Mouse (Mus musculus) cortical plate, adult 2 months (tissue): Measurements from ENCODE around the gene Olfr380. TPM values are rescaled to one million over a fixed set of nuclear protein-coding genes. Genes with fewer than 3 reads are reported as not detected.

ENCODE experiments used
- H3K27ac ChIP-seq: fragments of 200-500 bp; 2 replicates; pipeline ENCODE4 v1.5.1; 2012; ENCODE audit warnings: low read length, control low read depth, inconsistent platforms; ENCODE audit not compliant: insufficient read depth
- H3K4me1 ChIP-seq: fragments of 200-500 bp; 2 replicates; pipeline ENCODE4 v1.6.1; 2011; ENCODE audit warnings: low read length; ENCODE audit not compliant: control insufficient read depth, insufficient read depth
- H3K4me3 ChIP-seq: fragments of 200-500 bp; 2 replicates; pipeline ENCODE4 v1.5.1; 2011; ENCODE audit warnings: mild to moderate bottlenecking, low read length, control low read depth; ENCODE audit not compliant: insufficient read depth
- CTCF ChIP-seq: fragments of 200-500 bp; IDR thresholded peaks from 2 replicates; pipeline ENCODE4 v1.5.1; 2011; ENCODE audit warnings: mild to moderate bottlenecking, control low read depth, low read length; ENCODE audit not compliant: insufficient read depth; ENCODE audit errors: extremely low read depth
- POLR2A ChIP-seq: fragments of 200-500 bp; IDR thresholded peaks from 2 replicates; pipeline ENCODE4 v1.6.1; 2011; ENCODE audit warnings: mild to moderate bottlenecking, low read length, control low read depth; ENCODE audit not compliant: insufficient read depth; ENCODE audit errors: extremely low read depth
- polyA plus RNA-seq: library from polyadenylated mRNA; depleted of rRNA; stranded (reverse); fragments of >200 nt; gene quantifications from 2 replicates; pipeline ENCODE4 v1.2.3, GENCODE M21; 2012; rRNA removed

Gene Olfr380
- not detected in 2 replicates for polyA plus RNA-seq

DNA sequence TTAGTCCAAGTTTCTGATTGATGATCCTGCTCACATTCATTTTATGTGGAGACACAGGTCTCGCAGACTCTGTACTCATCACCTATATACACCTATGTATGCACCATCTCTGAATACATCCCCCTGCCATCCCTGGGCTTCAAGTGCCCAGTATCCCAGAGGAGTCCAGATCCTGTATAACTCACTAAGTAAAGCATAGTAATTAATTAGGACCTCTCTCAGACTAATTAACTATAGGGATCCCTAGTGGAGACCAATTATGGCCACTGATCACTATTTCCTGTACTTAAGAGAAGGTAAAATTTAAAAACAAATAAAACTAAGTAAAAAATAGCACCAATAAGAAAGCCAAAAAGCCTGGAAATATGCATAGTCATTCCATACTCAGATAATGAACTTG, at the start of gene Olfr380:
Gene Olfr380 (minus strand): TSS at position 101 of the 400 bp plus-strand sequence.
- H3K4me1 ChIP-seq: no peaks in the 10 kb centered on the region
- H3K4me3 ChIP-seq: no peak within 1 kb of the TSS
- H3K27ac ChIP-seq: no peak within 1 kb of the TSS
- TF ChIP-seq POLR2A (no peak), CTCF (no peak)

DNA sequence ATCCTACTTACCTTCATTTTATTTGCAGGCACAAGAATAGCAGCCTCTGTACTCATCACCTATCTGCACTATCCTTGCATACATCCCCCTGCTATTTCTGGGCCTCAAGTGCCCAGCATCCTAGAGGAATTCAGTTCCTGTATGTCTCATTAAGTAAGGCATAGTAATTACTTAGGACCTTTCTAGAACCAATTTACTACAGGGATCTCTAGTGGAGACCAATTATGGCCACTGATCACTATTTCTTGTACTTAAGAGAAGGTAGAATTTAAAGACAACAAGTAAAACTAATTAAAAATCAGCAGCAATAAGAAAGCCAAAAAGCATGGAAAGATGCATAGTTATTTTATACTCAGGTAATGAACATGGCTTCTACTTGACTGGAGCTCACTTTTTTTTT, 34.2 kb upstream of the Olfr380 start, which contains the start of gene Olfr381:
Gene Olfr381 (minus strand): TSS at position 101 of the 400 bp plus-strand sequence.
- Histone ChIP-seq H3K4me3 (no peak within 1 kb of the TSS), H3K4me1 (no peaks in the 10 kb centered on the region), H3K27ac (no peak within 1 kb of the TSS)
- TF ChIP-seq POLR2A (no peak), CTCF (no peak)

- Histone ChIP-seq H3K4me3 (no peak within 1 kb of the TSS), H3K4me1 (no peaks in the 10 kb centered on the region), H3K27ac (no peak within 1 kb of the TSS)
- TF ChIP-seq POLR2A: no peak
- no peak for TF ChIP-seq CTCF
Measured at GRCm38 (mm10) chr11:73428377-73428776, 28.9 kb downstream of the Olfr380 start, which contains the start of gene Olfr378. Gene Olfr378 (minus strand): TSS chr11:73428477.

Other genes starting within 250 kb of the Olfr380 start
- gene Trpv1, start 223.2 kb downstream of the Olfr380 start, polyA plus RNA-seq: 0.13 and 0.19 TPM in 2 replicates
- 0.52 and 0.62 TPM in 2 replicates for gene Trpv3, start 190.1 kb downstream of the Olfr380 start, polyA plus RNA-seq
- gene Aspa, start 127.9 kb downstream of the Olfr380 start, polyA plus RNA-seq: 29.5 and 34.3 TPM in 2 replicates
- not detected in 2 replicates for gene Gm49340, start 127.8 kb downstream of the Olfr380 start, polyA plus RNA-seq
- gene Spata22, start 127.8 kb downstream of the Olfr380 start, polyA plus RNA-seq: 0.08 and 0.13 TPM in 2 replicates
- not detected in 2 replicates for gene Olfr20, start 106.7 kb downstream of the Olfr380 start, polyA plus RNA-seq
- gene Olfr376, start 86.3 kb downstream of the Olfr380 start, polyA plus RNA-seq: not detected in 2 replicates
- gene Olfr1, start 57.9 kb downstream of the Olfr380 start, polyA plus RNA-seq: not detected in 2 replicates
- gene Olfr378, start 29.0 kb downstream of the Olfr380 start, polyA plus RNA-seq: not detected in 2 replicates
- gene Olfr381, start 34.1 kb upstream of the Olfr380 start, polyA plus RNA-seq: not detected in 2 replicates
- not detected in 2 replicates for gene Olfr382, start 59.7 kb upstream of the Olfr380 start, polyA plus RNA-seq
- not detected in 2 replicates for gene Olfr385, start 135.5 kb upstream of the Olfr380 start, polyA plus RNA-seq
- gene Olfr384, start 141.1 kb upstream of the Olfr380 start, polyA plus RNA-seq: not detected in 2 replicates
- not detected in 2 replicates for gene Zfp735, start 231.3 kb upstream of the Olfr380 start, polyA plus RNA-seq